Mouse (Mus musculus) small intestine, adult 2 months (tissue): ENCODE measurements at regions not wholly inside any gene's neighbourhood (a gene's known extent, or its start where the extent isn't known, plus 50 kb on each side); places are given as distances from the start of the nearest gene placed in this dataset.

Source experiments
- CTCF ChIP-seq: fragments of 200-500 bp; IDR thresholded peaks from 2 replicates; pipeline ENCODE4 v1.5.1; 2012; ENCODE audit warnings: low read depth, mild to moderate bottlenecking, control low read depth, inconsistent platforms, low read length, moderate library complexity, mixed read lengths; ENCODE audit not compliant: insufficient replicate concordance, insufficient read length; ENCODE audit errors: extremely low read depth
- POLR2A ChIP-seq: fragments of 200-500 bp; IDR thresholded peaks from 2 replicates; pipeline ENCODE4 v1.6.1; 2012; ENCODE audit warnings: low read depth, mild to moderate bottlenecking, control low read depth, inconsistent platforms, low read length, moderate library complexity

DNA sequence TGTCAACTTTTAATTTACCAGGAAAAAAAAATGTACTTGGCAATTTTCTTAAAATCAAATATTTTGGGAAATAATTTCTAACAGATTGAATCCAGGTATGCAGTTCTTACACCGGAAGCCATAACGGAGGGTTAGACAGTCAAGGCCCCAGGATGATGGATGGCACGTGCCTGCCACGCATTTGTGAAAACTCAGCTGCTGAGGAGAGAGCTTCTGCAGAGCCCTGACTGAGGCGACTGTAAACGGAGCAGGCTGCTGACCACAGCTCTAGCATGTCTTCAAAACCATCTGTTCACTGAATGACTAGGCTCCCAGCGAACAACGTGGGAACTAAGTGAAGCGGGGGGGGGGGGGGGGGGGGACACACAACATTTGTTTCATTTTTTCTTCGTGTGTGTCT, 416.5 kb upstream of the Castor2 start:
- no peak for TF ChIP-seq CTCF
- no peak for TF ChIP-seq POLR2A
